Comparison of ENCODE assay signal across 8 mouse cellular contexts in genomic region chr13:59011530-59011903, GRCm38 (mm10).
DNase-seq lines count a peak whose midpoint lies in the region; ATAC-seq lines count a peak whose summit lies in the region.

No protein-coding gene starts in this region.

- H3K4me1 ChIP-seq in liver, embryonic 15.5 days (replicated peaks), result peaks cover 4% of the 10 kb centered on the region; the same call in 1 of the 2 replicates
- peaks cover 20% of the 10 kb centered on the region; the same call in 1 of the 2 replicates for H3K4me1 ChIP-seq in neural tube, embryonic 14.5 days (ENCODE audit: control insufficient read depth, insufficient read depth, low read length)

- H3K27me3 ChIP-seq in liver, embryonic 15.5 days, result no peaks in the 10 kb centered on the region
- no peaks in the 10 kb centered on the region for H3K27me3 ChIP-seq in neural tube, embryonic 14.5 days (ENCODE audit: control insufficient read depth, insufficient read depth, low read length)

- no peak overlapping the region for H3K27ac ChIP-seq in liver, embryonic 15.5 days (replicated peaks)
- peak overlapping the region; percentile 92 for H3K27ac ChIP-seq in neural tube, embryonic 14.5 days (ENCODE audit: low read depth, low read length)

- no peak overlapping the region for H3K9ac ChIP-seq in liver, embryonic 15.5 days
- H3K9ac ChIP-seq in neural tube, embryonic 14.5 days (replicated peaks; ENCODE audit: low read depth, low read length), result peak overlapping the region; percentile 41

- ATAC-seq in frontal cortex, adult (ENCODE audit: low TSS enrichment), result peak; percentile 70
- no peak for ATAC-seq in liver, embryonic 15.5 days (ENCODE audit: insufficient read depth)
- peak; percentile 97 for ATAC-seq in neural tube, embryonic 14.5 days (ENCODE audit: low read depth)

- DNase-seq in urinary bladder, adult 18-20 months (ENCODE audit: low spot score in 2 of 2), result peak; percentile 38 to 59
- DNase-seq in urinary bladder, postnatal 10 days (ENCODE audit: low spot score), result no peak
- peak; percentile 56 to 59 for DNase-seq in heart, postnatal 36 days
- DNase-seq in layer of hippocampus, adult 18-20 months (ENCODE audit: low spot score in 2 of 2), result peak; percentile 66 to 73
- peak; percentile 83 for DNase-seq in thymus, postnatal 14 days

- no peaks in the 10 kb centered on the region for H3K9me3 ChIP-seq in liver, embryonic 15.5 days (replicated peaks)
- H3K9me3 ChIP-seq in neural tube, embryonic 14.5 days (ENCODE audit: control insufficient read depth, low read length), result no peaks in the 10 kb centered on the region

- no peak overlapping the region for H3K4me3 ChIP-seq in liver, embryonic 15.5 days (replicated peaks)
- H3K4me3 ChIP-seq in neural tube, embryonic 14.5 days (ENCODE audit: low read depth, low read length), result peak overlapping the region; percentile 11

- 5% methylated on average over 15 of the region's 15 CpGs for WGBS in liver, embryonic 15.5 days (ENCODE audit: insufficient replicate concordance)
- WGBS in neural tube, embryonic 14.5 days, result under 1% methylated on average over 15 of the region's 15 CpGs

- H3K4me2 ChIP-seq in liver, embryonic 15.5 days, result peak overlapping the region; percentile 44
- peak overlapping the region; percentile 52 for H3K4me2 ChIP-seq in neural tube, embryonic 14.5 days (ENCODE audit: low read depth, low read length)

- H3K36me3 ChIP-seq in liver, embryonic 15.5 days (replicated peaks), result no peaks in the 10 kb centered on the region
- no peaks in the 10 kb centered on the region for H3K36me3 ChIP-seq in neural tube, embryonic 14.5 days (ENCODE audit: control insufficient read depth, insufficient read depth, low read length)

- intact Hi-C loops in heart, postnatal 36 days (cut with DNase I), result no loop called here
